Mouse (Mus musculus): Measurements from ENCODE around the gene Ndufa12. TPM values are rescaled to one million over a fixed set of nuclear protein-coding genes. Genes with fewer than 3 reads are reported as not detected.

The Ndufa12 gene
- polyA plus RNA-seq, 1 experiment = 68.4 TPM

DNA sequence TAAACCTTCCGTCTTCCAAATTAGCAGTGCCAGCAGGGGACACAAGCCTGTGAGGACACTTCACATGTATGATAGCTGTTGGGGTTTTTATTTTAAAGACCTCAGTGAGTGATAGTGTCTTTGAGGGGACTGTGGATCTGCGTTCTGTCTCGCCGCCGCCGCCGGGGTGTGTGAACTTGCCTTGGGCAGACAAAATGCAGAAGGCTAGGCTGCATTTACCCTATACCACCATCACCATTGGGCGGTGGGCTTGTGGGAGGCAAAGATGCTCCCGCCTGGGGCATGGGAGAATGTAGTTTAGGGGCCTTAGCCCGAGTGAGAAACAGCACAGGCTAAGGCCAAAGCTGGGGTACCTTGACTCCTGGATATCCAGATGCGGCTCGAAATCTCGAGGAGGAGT lies 64.1 kb downstream of the Ndufa12 start:
- H3K27ac ChIP-seq (ENCODE audit: control insufficient read depth, insufficient read depth, low read length) = no peak overlapping the region
- WGBS = 97% methylated on average over 13 of the region's 13 CpGs
- no peak for TF ChIP-seq POLR2A (IDR thresholded peaks at IDR 0.05; ENCODE audit: control insufficient read depth, extremely low read depth, insufficient read depth, low read length, poor library complexity)
- no peak for TF ChIP-seq CTCF (IDR thresholded peaks at IDR 0.05; ENCODE audit: borderline replicate concordance, control insufficient read depth, extremely low read depth, insufficient read depth, low read length, poor library complexity)
- no peaks in the 10 kb centered on the region for H3K36me3 ChIP-seq (ENCODE audit: control insufficient read depth, insufficient read depth, low read length)
- H3K4me1 ChIP-seq (replicated peaks; ENCODE audit: control insufficient read depth, insufficient read depth, low read length) = no peaks in the 10 kb centered on the region
- no peak for DNase-seq
- no peak overlapping the region for H3K4me3 ChIP-seq (ENCODE audit: control insufficient read depth, insufficient read depth, low read length)
- no peaks in the 10 kb centered on the region for H3K27me3 ChIP-seq (ENCODE audit: control insufficient read depth, insufficient read depth, low read length)

DNA sequence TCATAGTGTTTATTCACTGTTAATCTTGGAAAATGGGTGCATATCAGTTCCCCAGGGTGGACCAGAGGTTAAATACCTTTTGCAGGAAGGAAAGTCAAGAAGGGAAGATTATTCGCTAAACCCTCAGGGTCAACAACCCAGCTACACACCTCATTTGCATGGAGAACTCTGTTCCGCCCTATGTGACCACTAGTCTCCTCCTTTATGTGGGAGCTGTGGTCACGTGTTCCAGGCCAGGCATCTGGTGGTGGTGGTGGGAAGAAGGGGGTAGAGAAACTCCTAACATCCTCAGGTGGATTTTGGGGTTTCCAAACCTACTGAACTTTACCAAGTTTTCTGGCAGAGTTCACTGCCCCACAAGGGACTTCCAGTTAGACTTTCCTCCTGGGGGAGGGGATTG lies 64.7 kb downstream of the Ndufa12 start:
- Histone ChIP-seq H3K36me3 (ENCODE audit: control insufficient read depth, insufficient read depth, low read length) (no peaks in the 10 kb centered on the region), H3K27me3 (ENCODE audit: control insufficient read depth, insufficient read depth, low read length) (no peaks in the 10 kb centered on the region), H3K4me1 (replicated peaks; ENCODE audit: control insufficient read depth, insufficient read depth, low read length) (no peaks in the 10 kb centered on the region), H3K27ac (ENCODE audit: control insufficient read depth, insufficient read depth, low read length) (no peak overlapping the region), H3K4me3 (ENCODE audit: control insufficient read depth, insufficient read depth, low read length) (no peak overlapping the region)
- DNase-seq = no peak
- TF ChIP-seq POLR2A (IDR thresholded peaks at IDR 0.05; ENCODE audit: control insufficient read depth, extremely low read depth, insufficient read depth, low read length, poor library complexity) (no peak), CTCF (IDR thresholded peaks at IDR 0.05; ENCODE audit: borderline replicate concordance, control insufficient read depth, extremely low read depth, insufficient read depth, low read length, poor library complexity) (no peak)
- 56% methylated on average over 3 of the region's 3 CpGs for WGBS

DNA sequence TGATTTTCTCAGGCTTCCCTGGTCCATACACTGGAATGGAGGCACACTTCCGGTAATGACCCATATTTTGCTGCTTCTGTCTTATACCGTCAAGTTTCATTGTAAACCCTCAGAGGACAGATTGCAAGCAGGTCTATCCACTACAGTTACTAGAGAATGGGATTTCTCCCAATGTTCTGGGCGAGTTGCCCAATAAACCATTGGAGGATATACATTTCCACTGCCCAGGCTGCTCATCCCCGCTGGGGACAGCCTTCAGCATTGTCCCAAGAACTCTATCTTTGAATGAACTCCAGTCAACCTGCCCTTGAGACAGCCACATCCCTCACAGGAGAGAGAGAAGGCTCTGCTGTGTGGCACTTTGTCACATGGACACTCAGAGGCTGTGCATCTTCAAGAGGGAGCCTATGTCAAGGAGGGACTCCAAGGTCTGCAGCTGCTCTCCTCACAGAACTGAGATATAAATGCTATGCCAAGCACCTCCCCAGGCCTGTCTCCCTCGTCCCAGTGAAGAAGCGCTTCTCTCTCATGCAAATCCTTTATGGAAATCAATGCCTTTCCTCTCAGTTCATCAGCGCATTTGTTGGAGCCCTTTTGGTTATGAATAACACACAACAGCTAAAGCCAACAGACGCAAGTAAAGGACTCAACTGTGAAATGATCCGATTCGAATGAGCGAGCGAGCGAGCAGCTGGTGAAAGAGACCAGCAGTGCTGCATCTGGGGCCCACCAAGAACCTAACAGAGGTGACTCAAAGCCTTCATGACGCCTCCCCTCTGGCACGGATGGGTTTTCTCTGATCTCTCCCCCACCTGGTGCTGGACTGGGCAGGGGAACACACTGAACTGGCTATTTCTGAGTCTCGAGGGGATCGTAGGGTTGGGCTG lies 67.4 kb downstream of the Ndufa12 start:
- no peaks in the 10 kb centered on the region for H3K36me3 ChIP-seq (ENCODE audit: control insufficient read depth, insufficient read depth, low read length)
- TF ChIP-seq POLR2A (IDR thresholded peaks at IDR 0.05; ENCODE audit: control insufficient read depth, extremely low read depth, insufficient read depth, low read length, poor library complexity) (no peak), CTCF (IDR thresholded peaks at IDR 0.05; ENCODE audit: borderline replicate concordance, control insufficient read depth, extremely low read depth, insufficient read depth, low read length, poor library complexity) (no peak)
- H3K27ac ChIP-seq (ENCODE audit: control insufficient read depth, insufficient read depth, low read length) = no peak overlapping the region
- 88% methylated on average over 17 of the region's 17 CpGs for WGBS
- no peak overlapping the region for H3K4me3 ChIP-seq (ENCODE audit: control insufficient read depth, insufficient read depth, low read length)
- H3K27me3 ChIP-seq (ENCODE audit: control insufficient read depth, insufficient read depth, low read length) = no peaks in the 10 kb centered on the region
- H3K4me1 ChIP-seq (replicated peaks; ENCODE audit: control insufficient read depth, insufficient read depth, low read length) = no peaks in the 10 kb centered on the region
- no peak for DNase-seq

Other genes starting within 250 kb of the Ndufa12 start
- gene Vezt, start 162.9 kb upstream of the Ndufa12 start, polyA plus RNA-seq (2012; rRNA removed) = 15.8 and 18.4 TPM in 2 replicates
- 1.7 and 2.0 TPM in 2 replicates for gene Fgd6, start 162.7 kb upstream of the Ndufa12 start, polyA plus RNA-seq (2012; rRNA removed)
- gene Nr2c1, start 50.7 kb upstream of the Ndufa12 start, polyA plus RNA-seq (2012; rRNA removed) = 3.0 and 3.3 TPM in 2 replicates
- not detected in 2 replicates for gene Gm4792, start 100.0 kb downstream of the Ndufa12 start, polyA plus RNA-seq (2012; rRNA removed)
- gene Tmcc3, start 113.2 kb downstream of the Ndufa12 start, polyA plus RNA-seq (2012; rRNA removed) = 17.5 and 20.7 TPM in 2 replicates

Data from thymus, adult 2 months (tissue).